Mouse (Mus musculus) forebrain, embryonic 10.5 days (tissue): ENCODE measurements around the gene Fam53b. TPM values are rescaled to one million over a fixed set of nuclear protein-coding genes. Genes with fewer than 3 reads are reported as not detected.

Experiments
- DNase-seq: peaks from one replicate; pipeline ENCODE4 v3.0.0-alpha.2; 2017; ENCODE audit warnings: low spot score; ENCODE audit errors: extremely low spot score
- H3K27ac ChIP-seq: fragments of 300-500 bp; sonication (generic); 2 replicates; pipeline ENCODE4 v1.5.1; 2016; ENCODE audit warnings: mild to moderate bottlenecking
- H3K27me3 ChIP-seq: fragments of 300-500 bp; sonication (generic); 2 replicates; pipeline ENCODE4 v1.6.1; 2016; ENCODE audit warnings: mild to moderate bottlenecking; ENCODE audit not compliant: poor library complexity, severe bottlenecking
- H3K36me3 ChIP-seq: fragments of 300-500 bp; sonication (generic); replicated peaks from 2 replicates; pipeline ENCODE4 v1.6.1; 2016; ENCODE audit warnings: mild to moderate bottlenecking, moderate library complexity
- H3K4me1 ChIP-seq: fragments of 300-500 bp; sonication (generic); 2 replicates; pipeline ENCODE4 v1.6.1; 2016
- H3K4me3 ChIP-seq: fragments of 300-500 bp; sonication (generic); 2 replicates; pipeline ENCODE4 v1.5.1; 2016; ENCODE audit warnings: mild to moderate bottlenecking, moderate library complexity
- H3K9me3 ChIP-seq: fragments of 300-500 bp; sonication (generic); 2 replicates; pipeline ENCODE4 v1.6.1; 2016; ENCODE audit warnings: mild to moderate bottlenecking, moderate library complexity
- WGBS: fragments of 180-500 bp; shearing (Covaris S2); methylation state at CpG from one replicate; pipeline ENCODE4 v1.1.7; 2016; 5-methylcytosine and 5-hydroxymethylcytosine counted together
- polyA plus RNA-seq: library from polyadenylated mRNA; unstranded; fragments of >200 nt; fragmentation: Nextera tagmentation; extraction: Ambion mirVana; gene quantifications from 2 replicates; pipeline ENCODE4 v1.2.1, GENCODE M21; 2016

Gene Fam53b
- polyA plus RNA-seq: 39.4 and 39.5 TPM in 2 replicates

- H3K27ac ChIP-seq: peak within 1 kb of the TSS; percentile 94
- H3K9me3 ChIP-seq: no peaks in the 10 kb centered on the region
- no peaks in the 10 kb centered on the region for H3K36me3 ChIP-seq
- H3K4me1 ChIP-seq: peaks cover 80% of the 10 kb centered on the region
- no peaks in the 10 kb centered on the region for H3K27me3 ChIP-seq
- DNase-seq: peak; percentile 74
- H3K4me3 ChIP-seq: peak within 1 kb of the TSS; percentile 75
- WGBS: under 1% methylated on average over 85 of the region's 85 CpGs
Observed at GRCm38 (mm10) chr7:132813416-132814088, at the start of gene Fam53b. TSS of gene Fam53b (minus strand) at chr7:132813886.

- Histone ChIP-seq H3K9me3 (no peaks in the 10 kb centered on the region), H3K27ac (peak within 1 kb of the TSS; percentile 94), H3K36me3 (no peaks in the 10 kb centered on the region), H3K4me3 (peak within 1 kb of the TSS; percentile 100), H3K27me3 (no peaks in the 10 kb centered on the region), H3K4me1 (peaks cover 17% of the 10 kb centered on the region)
- peak; percentile 88 for DNase-seq
- under 1% methylated on average over 53 of the region's 53 CpGs for WGBS
Observed at GRCm38 (mm10) chr7:132859042-132859958, 45.6 kb upstream of the Fam53b start, which contains the start of gene Abraxas2. TSS of gene Abraxas2 (plus strand) at chr7:132859225.

GRCm38 (mm10) chr7:132858043-132858608, 44.4 kb upstream of the Fam53b start:
- no peak for DNase-seq
- Histone ChIP-seq H3K27ac (no peak overlapping the region), H3K4me1 (peaks cover 24% of the 10 kb centered on the region), H3K9me3 (no peaks in the 10 kb centered on the region), H3K36me3 (no peaks in the 10 kb centered on the region), H3K27me3 (no peaks in the 10 kb centered on the region), H3K4me3 (no peak overlapping the region)
- 70% methylated on average over 5 of the region's 5 CpGs for WGBS

- DNase-seq: no peak
Observed at GRCm38 (mm10) chr7:132856083-132856482, 42.4 kb upstream of the Fam53b start.

GRCm38 (mm10) chr7:132853946-132854345, 40.3 kb upstream of the Fam53b start:
- 76% methylated on average over 4 of the region's 4 CpGs for WGBS
- Histone ChIP-seq H3K27ac (no peak overlapping the region), H3K36me3 (peaks cover 18% of the 10 kb centered on the region), H3K4me1 (peaks cover 31% of the 10 kb centered on the region), H3K27me3 (no peaks in the 10 kb centered on the region), H3K9me3 (no peaks in the 10 kb centered on the region), H3K4me3 (no peak overlapping the region)
- no peak for DNase-seq

More at GRCm38 (mm10) chr7:132856083-132856482, 42.4 kb upstream of the Fam53b start:
- Histone ChIP-seq H3K9me3 (no peaks in the 10 kb centered on the region), H3K4me1 (peaks cover 41% of the 10 kb centered on the region), H3K36me3 (no peaks in the 10 kb centered on the region), H3K4me3 (no peak overlapping the region), H3K27me3 (no peaks in the 10 kb centered on the region), H3K27ac (no peak overlapping the region)
- 80% methylated on average over 1 of the region's 1 CpGs for WGBS

- Histone ChIP-seq H3K27me3 (no peaks in the 10 kb centered on the region), H3K4me1 (peaks cover 27% of the 10 kb centered on the region), H3K36me3 (peaks cover 24% of the 10 kb centered on the region), H3K27ac (no peak overlapping the region), H3K9me3 (no peaks in the 10 kb centered on the region), H3K4me3 (no peak overlapping the region)
- DNase-seq: no peak
- 86% methylated on average over 6 of the region's 6 CpGs for WGBS
Observed at GRCm38 (mm10) chr7:132853361-132853760, 39.7 kb upstream of the Fam53b start.

GRCm38 (mm10) chr7:132852173-132852844, 38.6 kb upstream of the Fam53b start, which contains the start of gene Eef1akmt2:
TSS of gene Eef1akmt2 (minus strand) at chr7:132852673.
- Histone ChIP-seq H3K4me3 (peak within 1 kb of the TSS; percentile 68), H3K27ac (peak within 1 kb of the TSS; percentile 96), H3K27me3 (no peaks in the 10 kb centered on the region), H3K9me3 (no peaks in the 10 kb centered on the region), H3K36me3 (peaks cover 34% of the 10 kb centered on the region), H3K4me1 (peaks cover 27% of the 10 kb centered on the region)
- under 1% methylated on average over 37 of the region's 37 CpGs for WGBS
- peak; percentile 86 for DNase-seq

GRCm38 (mm10) chr7:132843152-132843551, 29.5 kb upstream of the Fam53b start:
- H3K27ac ChIP-seq: no peak overlapping the region
- H3K36me3 ChIP-seq: peaks cover 74% of the 10 kb centered on the region
- no peak overlapping the region for H3K4me3 ChIP-seq
- no peaks in the 10 kb centered on the region for H3K27me3 ChIP-seq
- DNase-seq: no peak
- H3K9me3 ChIP-seq: no peaks in the 10 kb centered on the region
- no peaks in the 10 kb centered on the region for H3K4me1 ChIP-seq
- WGBS: 88% methylated on average over 3 of the region's 3 CpGs

- Histone ChIP-seq H3K9me3 (no peaks in the 10 kb centered on the region), H3K4me1 (no peaks in the 10 kb centered on the region), H3K4me3 (no peak overlapping the region), H3K27me3 (no peaks in the 10 kb centered on the region), H3K36me3 (peaks cover 70% of the 10 kb centered on the region), H3K27ac (no peak overlapping the region)
- DNase-seq: no peak
- 100% methylated on average over 1 of the region's 1 CpGs for WGBS
Observed at GRCm38 (mm10) chr7:132842455-132842854, 28.8 kb upstream of the Fam53b start.

- Histone ChIP-seq H3K9me3 (no peaks in the 10 kb centered on the region), H3K4me1 (no peaks in the 10 kb centered on the region), H3K27me3 (no peaks in the 10 kb centered on the region), H3K4me3 (no peak overlapping the region), H3K27ac (no peak overlapping the region), H3K36me3 (peaks cover 64% of the 10 kb centered on the region)
- DNase-seq: no peak
- 90% methylated on average over 5 of the region's 5 CpGs for WGBS
Observed at GRCm38 (mm10) chr7:132841287-132841686, 27.6 kb upstream of the Fam53b start.

- no peak for DNase-seq
- H3K4me3 ChIP-seq: no peak overlapping the region
- 91% methylated on average over 4 of the region's 4 CpGs for WGBS
- H3K27me3 ChIP-seq: no peaks in the 10 kb centered on the region
- H3K9me3 ChIP-seq: no peaks in the 10 kb centered on the region
- no peak overlapping the region for H3K27ac ChIP-seq
- H3K36me3 ChIP-seq: peaks cover 64% of the 10 kb centered on the region
- H3K4me1 ChIP-seq: no peaks in the 10 kb centered on the region
Observed at GRCm38 (mm10) chr7:132830955-132831354, 17.3 kb upstream of the Fam53b start.

- DNase-seq: no peak
- H3K27ac ChIP-seq: no peak overlapping the region
- no peaks in the 10 kb centered on the region for H3K27me3 ChIP-seq
- peaks cover 45% of the 10 kb centered on the region for H3K36me3 ChIP-seq
- no peaks in the 10 kb centered on the region for H3K9me3 ChIP-seq
- H3K4me1 ChIP-seq: peaks cover 45% of the 10 kb centered on the region
- no peak overlapping the region for H3K4me3 ChIP-seq
- WGBS: 45% methylated on average over 1 of the region's 1 CpGs
Observed at GRCm38 (mm10) chr7:132824346-132825022, 10.8 kb upstream of the Fam53b start.
